Mouse (Mus musculus): ENCODE data around the gene Nrip1.

Nrip1 gene

DNA sequence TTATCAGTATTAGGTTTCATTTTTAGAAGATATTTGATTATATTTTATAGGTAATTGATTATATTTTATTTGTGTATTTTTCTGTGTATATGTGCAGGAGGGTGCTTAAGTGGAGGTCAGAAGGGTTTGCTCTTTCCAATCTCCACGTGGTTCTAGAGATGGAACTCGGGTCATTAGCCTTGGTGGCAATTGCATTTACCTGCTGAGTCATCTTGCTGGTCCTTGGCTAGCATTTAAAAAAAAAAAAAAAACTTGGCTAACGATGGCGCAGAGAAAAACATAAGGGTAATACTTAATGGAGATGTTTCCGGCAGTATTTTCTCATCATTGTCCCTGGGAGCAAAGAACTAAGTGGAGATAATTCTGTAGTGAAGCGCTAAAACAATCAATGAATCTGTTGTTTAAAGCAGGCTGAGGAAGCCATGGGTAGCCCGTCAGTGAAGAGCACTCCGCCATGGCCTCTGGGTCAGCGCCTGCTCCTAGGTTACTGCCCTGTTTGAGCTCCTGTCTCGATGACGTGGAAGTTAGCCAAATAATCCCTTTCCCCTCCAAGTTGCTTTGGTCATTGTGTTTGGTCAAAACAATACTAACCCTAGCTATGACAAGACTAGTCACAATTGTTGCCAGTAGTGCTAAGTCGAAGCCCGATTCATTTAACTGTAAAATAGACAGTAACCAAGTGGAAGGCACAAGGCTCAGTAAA, 25.8 kb downstream of the Nrip1 start:
- no peak for DNase-seq (ENCODE audit: low read depth, low spot score)

DNA sequence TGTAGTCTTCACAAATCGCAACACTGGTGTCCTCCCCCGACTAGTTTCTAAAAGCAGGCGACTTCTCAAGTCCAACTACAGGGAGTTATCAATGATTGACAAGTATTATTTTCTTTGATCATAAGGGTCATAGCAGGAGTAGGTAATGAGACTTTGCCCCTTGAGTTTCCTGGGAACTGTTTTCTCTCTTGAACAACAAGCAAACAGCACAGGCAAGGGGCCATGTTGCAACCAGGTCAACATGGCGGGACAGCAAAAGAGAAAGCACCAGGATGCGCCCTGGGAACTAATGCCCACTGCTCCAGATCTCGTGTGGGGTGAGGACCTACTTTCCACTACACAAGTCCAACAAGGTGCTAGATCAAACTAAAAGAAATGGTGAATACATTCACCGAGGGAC, 27.3 kb downstream of the Nrip1 start:
- DNase-seq (ENCODE audit: low read depth, low spot score): no peak

DNA sequence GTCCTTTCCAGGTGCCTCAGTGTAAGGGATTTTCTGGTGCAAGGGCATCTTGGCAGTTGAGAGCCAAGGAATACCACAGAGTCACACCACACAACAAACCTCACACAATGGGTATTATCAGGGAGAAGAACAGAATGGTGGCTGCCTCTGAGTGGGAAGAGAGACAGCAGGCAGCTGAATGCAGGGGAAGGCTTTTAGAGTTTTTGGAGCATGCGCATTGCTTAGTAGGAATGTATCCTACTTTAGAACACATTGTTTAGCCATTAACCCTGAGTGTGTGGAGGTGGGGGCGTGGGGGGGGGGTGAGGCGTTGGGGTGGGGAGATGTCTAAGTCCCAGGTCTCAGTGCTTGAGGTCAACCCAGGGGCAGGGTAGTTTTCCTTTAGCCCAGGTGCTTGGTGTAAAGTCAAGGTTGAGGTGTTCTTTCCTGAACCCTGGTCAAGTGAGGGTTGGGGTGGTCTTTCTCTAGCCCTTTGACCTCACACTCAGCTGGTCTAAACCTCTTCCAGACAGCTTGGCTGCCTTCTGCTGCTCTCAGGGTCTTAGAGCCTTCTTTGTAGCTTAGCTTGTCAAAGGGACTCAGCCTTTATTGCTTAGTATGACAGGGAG, 28.8 kb downstream of the Nrip1 start:
- DNase-seq (ENCODE audit: low read depth, low spot score): no peak

DNA sequence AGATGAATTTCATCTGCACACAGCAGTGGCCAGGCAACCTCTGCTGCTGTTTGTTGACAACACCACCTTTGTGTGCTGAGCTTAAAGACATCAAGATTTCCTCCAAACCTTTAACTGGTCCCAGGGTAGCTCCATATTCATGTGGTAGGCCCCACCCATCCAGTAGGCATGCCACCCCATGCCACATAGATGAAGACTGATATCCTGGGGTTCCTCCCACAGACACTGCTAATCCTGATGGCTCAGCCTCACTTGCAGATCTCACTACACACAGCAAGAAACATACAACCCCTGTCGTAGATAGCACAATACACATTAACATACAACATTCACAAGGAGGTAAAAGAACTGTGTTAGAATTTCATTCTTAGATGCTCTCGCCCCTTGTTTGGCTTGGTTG, 29.6 kb downstream of the Nrip1 start:
- DNase-seq (ENCODE audit: low read depth, low spot score): no peak

DNA sequence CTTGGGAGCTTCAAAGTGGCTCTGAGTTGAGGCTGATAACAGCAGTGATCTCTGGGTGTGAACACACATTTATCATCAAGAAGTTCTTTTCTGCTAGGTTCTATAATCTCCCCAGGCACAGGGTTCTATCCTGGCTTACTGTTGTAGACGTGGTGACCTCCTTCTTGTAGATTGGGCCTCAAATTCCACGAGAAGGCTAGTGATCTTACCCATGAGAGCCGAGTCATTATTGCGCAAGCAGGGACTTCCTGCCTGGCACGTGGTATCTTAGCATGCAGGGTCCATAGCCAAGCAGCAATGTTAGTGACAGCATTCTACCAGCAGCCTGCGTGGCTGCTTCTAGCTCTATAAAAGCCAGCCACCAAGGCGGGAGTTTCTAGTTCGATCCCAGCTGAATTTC, 32.0 kb downstream of the Nrip1 start:
- DNase-seq (ENCODE audit: low read depth, low spot score): no peak

DNA sequence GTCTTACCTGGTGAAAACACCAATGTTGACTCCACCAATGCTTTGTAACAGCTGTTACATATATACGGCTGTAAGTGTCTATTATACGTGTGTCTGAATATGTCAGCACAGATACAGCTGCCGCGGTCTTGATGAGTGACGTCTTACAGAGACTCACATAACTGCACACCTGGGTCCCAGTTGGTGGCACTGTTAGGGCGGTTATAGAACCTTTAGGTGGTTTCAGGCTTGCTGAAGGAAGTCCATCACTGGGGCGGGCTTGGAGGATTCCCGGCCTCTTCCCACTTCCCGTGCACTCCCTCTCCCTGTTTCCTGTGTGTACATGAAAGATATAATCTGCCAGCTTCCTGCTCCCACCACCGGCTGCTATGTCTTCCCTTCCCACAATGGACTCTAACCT, 34.4 kb downstream of the Nrip1 start:
- no peak for DNase-seq (ENCODE audit: low read depth, low spot score)

DNA sequence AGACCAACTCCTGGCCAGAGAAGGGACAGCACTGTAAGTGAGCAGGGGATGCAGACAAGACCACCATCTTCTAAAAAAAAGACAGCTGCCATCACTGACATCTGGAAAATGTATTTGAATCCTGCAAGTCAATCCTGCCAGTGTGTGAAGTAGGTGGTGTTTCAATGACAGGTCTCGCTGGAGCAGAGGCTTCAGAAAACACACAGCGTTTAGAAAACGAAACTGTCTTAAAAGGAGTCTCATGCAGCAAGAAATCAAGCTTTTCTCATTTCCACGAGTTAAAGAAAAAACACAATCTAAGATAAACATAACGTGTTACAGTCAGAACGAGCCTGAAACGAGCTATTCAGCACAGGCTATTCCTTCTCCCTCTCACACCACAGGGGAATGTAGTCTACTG, 36.3 kb downstream of the Nrip1 start:
- DNase-seq (ENCODE audit: low read depth, low spot score): no peak

DNA sequence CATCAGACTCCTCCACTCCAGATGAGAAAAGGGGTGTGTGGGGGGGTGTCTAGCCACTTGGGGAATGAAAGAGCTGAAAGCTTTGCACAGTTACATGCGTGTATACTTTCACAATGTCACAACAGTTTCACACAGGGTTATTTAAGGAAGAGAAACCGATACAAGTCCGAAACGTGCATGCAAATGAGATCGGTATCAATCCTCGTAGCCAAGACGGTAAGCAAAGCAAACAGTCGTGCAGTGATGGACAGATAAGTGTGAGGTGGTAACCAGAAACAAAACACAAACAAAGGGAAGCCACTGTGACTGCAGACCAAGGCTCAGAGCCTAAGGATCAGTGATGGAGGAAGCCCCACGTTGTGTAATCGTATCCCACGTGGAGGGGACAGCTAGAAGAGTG, 36.7 kb downstream of the Nrip1 start:
- no peak for DNase-seq (ENCODE audit: low read depth, low spot score)

DNA sequence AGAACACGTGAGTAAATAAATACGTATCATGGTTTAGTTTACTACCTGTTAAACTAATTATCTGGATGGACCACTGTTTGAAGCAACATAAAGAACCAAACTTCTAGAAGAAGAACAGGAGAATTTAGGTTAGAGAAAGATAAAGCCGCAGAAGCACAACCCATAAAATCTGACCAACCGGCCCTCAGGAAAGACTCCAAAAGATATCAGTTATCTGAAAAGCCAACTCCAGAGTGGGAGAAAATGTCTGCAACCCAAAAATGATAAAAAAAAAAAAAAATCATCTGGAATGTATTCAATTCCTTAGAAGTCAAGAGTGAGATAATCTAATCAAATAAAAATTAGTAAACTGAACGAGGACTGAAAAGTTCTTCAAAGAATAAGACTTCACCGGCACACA, 37.7 kb downstream of the Nrip1 start:
- DNase-seq (ENCODE audit: low read depth, low spot score): no peak

DNA sequence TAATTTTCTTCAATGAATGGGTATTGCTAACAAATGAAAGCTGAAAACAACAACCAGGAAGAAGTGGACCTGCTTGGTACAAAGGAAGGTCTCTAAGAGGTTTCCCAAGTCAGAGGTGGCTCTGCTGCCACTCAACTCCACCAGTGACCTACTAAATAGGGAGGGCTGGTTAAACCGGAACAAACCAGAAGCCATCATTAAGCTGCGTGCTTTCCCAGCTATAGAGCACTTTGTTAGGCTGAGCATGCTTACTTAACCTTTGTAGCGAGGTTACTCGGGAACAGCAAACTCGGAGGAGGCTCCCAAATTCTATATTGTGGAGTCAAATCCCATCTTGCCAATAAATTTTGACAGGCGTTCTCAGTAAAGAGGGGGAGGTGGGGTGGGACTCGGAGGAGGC, 41.5 kb downstream of the Nrip1 start:
- DNase-seq (ENCODE audit: low read depth, low spot score): no peak

DNA sequence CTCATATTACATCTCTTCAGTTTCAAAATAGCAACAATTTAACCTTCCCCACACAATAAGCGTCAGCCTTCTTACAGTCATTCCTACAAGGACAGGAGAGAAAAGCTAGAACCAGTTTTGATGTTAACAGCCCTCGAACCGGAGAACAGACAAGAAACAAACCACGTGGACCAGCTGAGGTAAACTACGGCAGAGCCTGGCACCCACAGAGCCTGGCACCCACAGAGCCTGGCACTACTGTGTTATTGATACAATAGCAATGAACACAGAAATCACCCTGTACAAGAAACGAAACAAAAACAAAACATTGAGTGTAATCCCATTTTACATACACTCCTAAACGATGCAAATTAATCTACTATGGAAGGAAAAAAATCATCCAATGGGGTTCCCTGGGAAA, 42.4 kb downstream of the Nrip1 start:
- no peak for DNase-seq (ENCODE audit: low read depth, low spot score)

DNA sequence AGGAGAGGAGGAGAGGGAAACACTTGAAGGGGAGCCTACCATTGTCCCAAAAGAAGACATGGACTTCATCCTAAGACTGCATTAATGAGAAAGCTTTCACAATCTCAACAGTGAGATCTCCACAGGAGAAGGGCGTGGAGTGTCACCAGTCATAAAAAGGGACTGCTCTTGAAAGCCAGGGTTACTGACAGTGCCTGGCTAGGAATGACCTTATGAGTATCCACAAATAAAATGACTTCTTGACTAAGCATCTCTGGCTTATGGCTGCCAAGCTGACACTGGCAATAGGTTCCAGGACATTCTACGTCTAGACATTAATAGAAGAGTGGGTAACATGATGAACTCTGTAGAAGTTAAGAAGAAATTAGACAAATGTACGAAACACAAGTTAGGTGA, 48.3 kb downstream of the Nrip1 start:
- no peak for DNase-seq (ENCODE audit: low read depth, low spot score)

DNA sequence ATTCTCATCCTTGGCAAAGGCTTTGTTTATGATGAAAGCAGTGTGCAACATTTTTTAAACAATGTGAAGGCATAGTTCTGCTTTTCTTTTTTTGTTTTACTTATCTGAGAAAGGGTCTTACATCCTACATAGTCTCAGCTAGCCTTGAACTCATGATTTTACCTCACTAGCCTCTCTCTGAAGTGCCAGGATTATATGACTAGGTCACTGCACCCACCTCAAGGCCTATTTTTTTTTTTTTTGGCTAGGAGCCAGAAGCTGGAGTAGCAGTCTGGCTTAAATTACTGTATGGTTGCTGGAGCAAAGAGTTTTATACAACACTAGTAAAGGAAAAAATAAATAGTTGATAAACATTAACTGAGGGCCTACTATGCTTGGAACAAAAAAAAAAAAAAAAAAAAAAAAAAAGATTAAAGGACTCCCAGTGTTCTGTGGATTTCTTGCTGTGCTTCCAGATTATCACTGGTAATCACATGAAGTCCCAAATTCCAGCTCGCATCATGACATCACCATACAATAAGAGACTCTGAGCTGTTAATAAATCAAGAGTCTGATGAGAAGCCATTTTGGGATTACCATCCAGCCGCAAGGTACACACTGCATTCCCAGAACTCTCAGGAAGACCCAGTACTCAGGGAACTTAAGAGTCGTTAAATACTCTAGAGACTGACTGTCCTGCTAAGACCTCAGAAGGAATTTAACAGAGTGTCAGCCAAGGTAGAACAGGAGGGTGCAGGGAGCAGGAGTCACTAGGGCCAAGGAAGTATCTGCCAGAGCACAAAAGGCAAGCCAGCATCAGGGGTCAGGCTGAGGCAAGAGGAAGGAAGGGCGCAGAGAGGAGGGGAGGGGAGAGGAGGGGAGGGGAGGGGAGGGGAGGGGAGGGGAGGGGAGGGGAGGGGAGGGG, 49.0 kb downstream of the Nrip1 start:
- DNase-seq (ENCODE audit: low read depth, low spot score): no peak

DNA sequence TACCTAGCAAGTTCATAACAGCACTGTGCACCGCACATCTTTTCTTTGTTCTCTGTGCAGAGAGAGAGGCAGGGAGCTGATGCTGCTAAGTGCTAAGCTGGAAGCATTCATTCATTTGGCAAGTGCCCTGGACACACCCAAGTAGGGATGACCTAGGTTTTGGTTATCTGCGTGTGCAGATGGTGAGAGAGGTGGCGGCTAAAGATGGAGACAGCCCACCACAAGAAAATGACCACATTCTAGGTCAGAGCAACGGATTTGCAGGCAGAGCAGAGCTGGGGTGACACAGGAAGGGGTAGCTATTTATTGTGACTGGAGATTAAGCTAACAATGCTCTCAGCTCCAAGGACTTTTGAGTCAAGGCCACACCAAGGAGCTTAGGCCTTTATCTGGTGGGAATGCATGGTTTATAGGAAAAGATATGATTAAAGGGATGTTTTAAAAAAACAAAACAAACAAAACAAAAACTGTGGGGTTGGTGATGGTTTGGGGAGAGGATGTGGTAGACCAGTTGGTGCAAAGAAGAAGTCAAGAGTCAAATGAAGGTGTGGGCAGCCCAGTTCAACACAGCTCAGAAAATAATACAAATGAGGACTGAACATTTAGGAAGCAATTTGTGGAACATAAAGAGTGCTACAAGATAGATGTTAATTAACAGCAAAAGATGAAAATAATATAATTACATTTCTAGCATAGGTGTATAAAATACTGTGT, 49.9 kb downstream of the Nrip1 start:
- no peak for DNase-seq (ENCODE audit: low read depth, low spot score)

DNA sequence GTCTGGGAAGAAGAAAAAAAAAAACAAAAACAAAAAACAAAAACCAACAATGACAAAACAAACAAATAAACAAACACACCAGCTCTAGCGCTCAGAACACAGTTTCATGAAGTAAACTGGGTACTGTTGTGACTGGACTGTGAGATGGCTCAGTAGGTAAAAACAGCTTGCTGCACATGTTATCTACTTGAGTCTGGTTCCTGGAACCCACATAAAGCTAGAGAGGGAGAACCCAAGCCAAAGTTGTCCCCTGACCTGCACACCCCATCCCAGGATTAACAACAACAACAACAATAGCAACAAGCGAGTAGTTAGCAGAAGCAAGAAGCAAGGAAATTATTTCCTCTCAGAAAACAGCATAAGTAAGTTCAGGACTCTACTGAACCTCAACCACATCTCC, 50.5 kb downstream of the Nrip1 start:
- DNase-seq (ENCODE audit: low read depth, low spot score): no peak

DNA sequence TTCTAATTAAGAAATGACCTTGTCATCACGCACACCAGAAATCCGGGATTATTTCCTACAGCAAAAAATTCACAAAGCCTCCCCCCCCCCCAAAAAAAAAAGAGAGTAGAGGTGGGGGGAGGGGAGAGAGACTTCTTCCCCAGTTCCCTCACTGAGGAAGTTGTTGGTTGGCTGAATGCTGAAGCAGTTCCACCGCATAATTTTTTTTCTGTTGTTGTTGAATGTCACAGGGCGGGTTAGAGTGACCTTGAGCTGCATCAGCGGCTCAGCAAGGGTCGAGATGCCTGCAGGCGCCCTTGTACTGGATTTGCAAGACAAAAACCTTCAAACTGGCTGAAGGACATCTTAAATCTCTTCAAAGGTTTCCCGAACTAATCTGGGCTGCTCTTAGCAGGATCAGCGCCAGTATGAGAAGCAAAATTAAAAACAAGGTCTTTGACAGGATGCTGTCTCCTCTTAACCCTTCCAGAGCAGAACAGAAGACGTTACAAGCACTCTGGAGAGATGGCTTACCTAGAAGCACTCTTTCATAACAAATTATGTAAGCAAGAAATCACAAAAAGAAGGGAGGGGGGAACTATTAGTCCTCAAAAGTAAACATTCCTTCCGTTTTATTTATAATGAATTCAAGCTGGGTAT, 52.0 kb downstream of the Nrip1 start:
- no peak for DNase-seq (ENCODE audit: low read depth, low spot score)

DNA sequence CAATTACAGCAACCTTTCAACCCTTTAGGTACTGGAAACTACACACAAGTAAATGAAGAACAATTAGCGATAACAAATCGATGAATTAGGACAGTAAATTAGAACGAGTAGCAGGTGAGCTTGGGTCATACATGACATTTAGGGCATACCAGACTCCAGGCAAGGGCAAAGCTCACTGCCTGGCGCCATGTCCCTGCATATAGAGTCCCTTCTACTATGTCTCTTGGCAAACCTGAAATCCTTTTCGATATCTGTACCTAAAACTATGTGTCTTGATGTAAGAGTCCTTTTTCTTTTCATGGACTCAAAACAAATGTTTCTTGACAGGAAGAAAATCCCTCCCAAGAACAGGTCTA, 53.5 kb downstream of the Nrip1 start:
- DNase-seq (ENCODE audit: low read depth, low spot score): no peak

DNA sequence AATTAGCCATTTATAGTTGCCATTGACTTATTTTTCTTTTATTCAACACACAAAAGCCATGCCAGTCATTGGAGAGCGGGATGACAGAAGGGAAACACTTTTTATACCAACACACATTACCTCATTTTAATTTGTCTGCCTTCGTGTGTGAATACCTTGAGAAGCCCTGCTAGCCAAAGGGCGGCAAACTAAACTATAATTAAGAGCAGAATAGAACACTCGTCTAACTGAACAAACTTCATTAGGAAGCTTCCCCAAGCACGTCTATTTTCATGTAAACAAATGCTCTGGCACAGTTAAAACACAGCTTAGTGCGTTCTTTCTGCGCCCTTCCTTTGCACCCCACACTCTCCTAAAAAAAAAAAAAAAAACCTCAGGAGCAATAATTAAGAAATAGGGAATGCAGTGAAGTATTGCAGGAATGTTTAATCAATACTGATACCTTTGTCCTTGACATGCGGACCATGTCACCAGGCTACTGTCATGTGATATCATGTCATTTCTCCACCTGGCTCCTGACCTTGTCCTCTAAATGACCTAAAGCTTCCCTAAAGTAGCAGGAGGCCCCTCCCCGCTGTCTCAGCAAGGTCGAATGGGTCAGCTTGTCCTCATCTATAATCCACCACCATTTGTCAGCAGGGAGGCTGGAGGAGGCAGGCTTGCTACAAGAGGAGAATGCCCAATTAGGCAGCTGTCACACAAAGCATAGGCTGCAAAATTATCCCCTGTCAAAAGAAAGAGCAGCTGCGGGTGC, 54.1 kb downstream of the Nrip1 start:
- DNase-seq (ENCODE audit: low read depth, low spot score): peak; percentile 49

DNA sequence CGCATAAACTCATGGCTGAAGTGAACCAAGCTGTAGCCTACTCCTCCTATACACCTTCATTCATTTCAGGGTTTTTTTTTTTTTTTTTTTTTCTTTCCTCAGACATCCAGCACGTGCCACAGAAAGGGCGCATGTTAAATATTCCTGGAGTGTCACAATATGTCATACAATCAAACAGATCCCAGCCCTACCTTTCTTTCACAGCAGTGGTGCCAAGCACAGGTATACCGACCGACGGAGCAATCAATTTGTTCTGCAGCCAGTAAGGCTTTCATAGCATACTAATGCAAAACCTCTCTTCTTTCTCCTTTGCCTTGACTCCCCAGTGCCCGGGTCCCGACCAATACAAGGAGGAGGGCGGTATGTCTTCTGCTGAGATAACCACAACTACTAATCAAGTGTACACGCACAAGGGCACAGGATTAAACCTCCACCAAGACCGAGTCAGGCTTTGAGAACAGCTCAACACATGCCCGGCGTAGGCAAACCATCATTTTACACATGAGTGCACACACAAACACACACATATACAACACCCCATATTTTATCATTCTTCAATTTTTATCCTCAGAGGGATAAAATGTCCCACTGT, 55.2 kb downstream of the Nrip1 start:
- DNase-seq (ENCODE audit: low read depth, low spot score): no peak

DNA sequence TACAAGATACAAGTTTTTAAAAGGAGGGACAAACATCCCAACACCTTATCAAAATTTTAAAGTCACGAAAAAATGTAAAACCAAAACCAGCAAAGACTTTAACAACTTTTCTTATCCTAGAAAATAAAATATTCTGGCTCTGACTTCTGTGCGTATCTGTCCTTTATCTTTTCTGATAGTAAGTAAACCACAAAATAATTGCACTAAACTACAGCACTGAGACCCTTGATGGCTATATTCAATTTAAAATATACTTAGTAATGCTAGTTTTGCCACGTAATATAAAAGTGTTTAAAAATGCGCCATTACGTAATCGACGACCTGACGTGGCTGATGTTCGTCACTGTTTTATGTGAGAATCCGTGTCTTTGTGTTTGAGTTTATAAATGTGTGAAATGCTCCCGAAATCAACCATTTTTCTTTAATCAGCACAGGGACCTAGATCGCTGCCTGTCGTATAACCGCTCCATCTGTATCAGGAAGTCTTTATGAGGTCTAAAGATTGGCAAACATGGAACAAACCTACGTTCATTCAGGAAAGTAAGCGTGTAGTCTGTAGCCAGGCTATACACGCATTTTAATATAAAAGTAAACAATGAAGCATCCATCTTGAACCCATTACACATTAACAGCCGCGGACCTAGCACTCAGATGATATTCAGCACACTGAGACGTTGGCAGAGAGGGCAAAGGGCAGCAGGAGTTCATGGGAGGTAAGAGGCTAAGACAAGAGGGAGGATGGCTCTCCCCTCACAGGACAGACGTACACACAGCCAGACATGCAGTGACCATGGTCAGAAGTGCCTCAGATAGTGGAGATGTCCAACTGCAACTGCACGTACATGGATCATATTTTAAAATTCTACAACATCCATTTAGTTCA, 56.4 kb downstream of the Nrip1 start:
- DNase-seq (ENCODE audit: low read depth, low spot score): no peak
